Mouse (Mus musculus): ENCODE results near the gene Acp6. TPM values are rescaled to one million over a fixed set of nuclear protein-coding genes. Genes with fewer than 3 reads are reported as not detected.

Acp6 gene
- total and polyA plus RNA-seq, 3 experiments = 34.4 to 66.9 TPM; not detected in 1

GRCm38 (mm10) chr3:97178885-97179284, 20.3 kb downstream of the Acp6 start:
- TF ChIP-seq RCOR1 (IDR thresholded peaks at IDR 0.05; ENCODE audit: low read depth, low read length) (no peak), MAFK (IDR thresholded peaks at IDR 0.05; ENCODE audit: borderline replicate concordance, low read depth, low read length) (no peak), RAD21 (IDR thresholded peaks at IDR 0.05; ENCODE audit: low read depth, low read length) (no peak), CHD1 (IDR thresholded peaks at IDR 0.05; ENCODE audit: low read depth, low read length) (no peak), GATA1 (IDR thresholded peaks at IDR 0.05; ENCODE audit: low read depth, low read length) (no peak), USF2 (IDR thresholded peaks at IDR 0.05; ENCODE audit: borderline replicate concordance in 1 of 2, insufficient read depth in 1 of 2, low read depth in 1 of 2, low read length in 2 of 2) (no peak), UBTF (IDR thresholded peaks at IDR 0.05; ENCODE audit: borderline replicate concordance, insufficient read depth, low read depth, low read length) (no peak), MYC (IDR thresholded peaks at IDR 0.05; ENCODE audit: low read depth, low read length) (no peak), TAL1 (IDR thresholded peaks at IDR 0.05; ENCODE audit: low read length) (no peak), GABPA (IDR thresholded peaks at IDR 0.05; ENCODE audit: low read depth, low read length) (no peak), NRF1 (IDR thresholded peaks at IDR 0.05; ENCODE audit: insufficient read depth, low read depth, low read length, poor library complexity, severe bottlenecking) (no peak), POLR2AphosphoS2 (IDR thresholded peaks at IDR 0.05; ENCODE audit: low read length) (no peak), ZMIZ1 (IDR thresholded peaks at IDR 0.05; ENCODE audit: low read depth, low read length) (no peak), POLR2A (IDR thresholded peaks at IDR 0.05; ENCODE audit: control insufficient read depth in 1 of 2, insufficient read depth in 1 of 2, low read depth in 1 of 2, low read length in 2 of 2, poor library complexity in 1 of 2) (no peak)
- Histone ChIP-seq H3K27ac (ENCODE audit: control insufficient read depth, low read depth, low read length) (no peak overlapping the region), H3K79me2 (ENCODE audit: control insufficient read depth, insufficient read depth, low read length, poor library complexity) (no peaks in the 10 kb centered on the region), H3K36me3 (ENCODE audit: control insufficient read depth in 1 of 2, insufficient read depth in 2 of 2, low read length in 2 of 2) (no peaks in the 10 kb centered on the region; a peak in 1 of 4 replicates), H3K9me3 (replicated peaks; ENCODE audit: insufficient read depth, low read length) (no peaks in the 10 kb centered on the region), H3K9ac (ENCODE audit: control insufficient read depth, low read depth, low read length, poor library complexity, severe bottlenecking) (no peak overlapping the region), H3K27me3 (ENCODE audit: control insufficient read depth in 1 of 2, insufficient read depth in 2 of 2, low read length in 2 of 2) (0 out of 4 replicates have a peak, but pooled peaks cover 0 to 1% of the 10 kb centered on the region in 2 experiments), H3K4me3 (ENCODE audit: control insufficient read depth in 1 of 2, insufficient read depth in 1 of 2, low read depth in 2 of 2, low read length in 2 of 2) (no peak overlapping the region), H3K4me1 (ENCODE audit: control insufficient read depth in 1 of 2, insufficient read depth in 2 of 2, low read length in 2 of 2) (no peaks in the 10 kb centered on the region)
- DNase-seq (ENCODE audit: low read depth, low spot score) = no peak

- no peak for TF ChIP-seq TAL1 (IDR thresholded peaks at IDR 0.05; ENCODE audit: low read length)
- TF ChIP-seq CHD2 (IDR thresholded peaks at IDR 0.05; ENCODE audit: low read length) = no peak
- no peak for TF ChIP-seq GATA1 (IDR thresholded peaks at IDR 0.05; ENCODE audit: low read depth, low read length)
- TF ChIP-seq MYB (IDR thresholded peaks at IDR 0.05; ENCODE audit: low read depth, low read length) = no peak
- no peak for TF ChIP-seq CTCF (IDR thresholded peaks at IDR 0.05 in 2 of 3, conservative IDR thresholded peaks at IDR 0.05 in 1 of 3; ENCODE audit: control insufficient read depth in 1 of 3, insufficient read depth in 1 of 3, low read depth in 2 of 3, low read length in 3 of 3, poor library complexity in 1 of 3, severe bottlenecking in 1 of 3)
- TF ChIP-seq RAD21 (IDR thresholded peaks at IDR 0.05; ENCODE audit: low read depth, low read length) = no peak
- Histone ChIP-seq H3K27me3 (ENCODE audit: control insufficient read depth in 1 of 2, insufficient read depth in 2 of 2, low read length in 2 of 2) (0 out of 4 replicates have a peak, but pooled peaks cover 0 to 1% of the 10 kb centered on the region in 2 experiments), H3K9ac (ENCODE audit: control insufficient read depth, low read depth, low read length, poor library complexity, severe bottlenecking) (no peak overlapping the region), H3K27ac (ENCODE audit: control insufficient read depth, low read depth, low read length) (no peak overlapping the region), H3K4me1 (ENCODE audit: control insufficient read depth in 1 of 2, insufficient read depth in 2 of 2, low read length in 2 of 2) (peaks cover 0 to 3% of the 10 kb centered on the region in 2 experiments; a peak in 1 of 4 replicates), H3K36me3 (ENCODE audit: control insufficient read depth in 1 of 2, insufficient read depth in 2 of 2, low read length in 2 of 2) (no peaks in the 10 kb centered on the region; a peak in 1 of 4 replicates), H3K9me3 (replicated peaks; ENCODE audit: insufficient read depth, low read length) (no peaks in the 10 kb centered on the region), H3K4me3 (ENCODE audit: control insufficient read depth in 1 of 2, insufficient read depth in 1 of 2, low read depth in 2 of 2, low read length in 2 of 2) (no peak overlapping the region), H3K79me2 (ENCODE audit: control insufficient read depth, insufficient read depth, low read length, poor library complexity) (no peaks in the 10 kb centered on the region)
- DNase-seq (ENCODE audit: low read depth, low spot score) = no peak
Measured at GRCm38 (mm10) chr3:97180527-97180926, 21.9 kb downstream of the Acp6 start.

Measured in MEL (cell line).